Comparison of ENCODE assay signal across 8 mouse cellular contexts in genomic region chr11:69915667-69916627, GRCm38 (mm10). TPM values are rescaled to one million over a fixed set of nuclear protein-coding genes. Genes with fewer than 3 reads are reported as not detected.
DNase-seq lines count a peak whose midpoint lies in the region; ATAC-seq and TF ChIP-seq lines count a peak whose summit lies in the region.

No protein-coding gene starts in this region.

- H3K9ac ChIP-seq in midbrain, embryonic 12.5 days (replicated peaks): no peak overlapping the region
- H3K9ac ChIP-seq in midbrain, embryonic 16.5 days (ENCODE audit: low read depth, low read length): no peak overlapping the region
- no peak overlapping the region for H3K9ac ChIP-seq in intestine, embryonic 14.5 days (ENCODE audit: low read length)

- WGBS in midbrain, embryonic 12.5 days: 70% methylated on average over 5 of the region's 5 CpGs
- 77% methylated on average over 5 of the region's 5 CpGs for WGBS in midbrain, embryonic 16.5 days
- WGBS in intestine, embryonic 14.5 days: 64% methylated on average over 5 of the region's 5 CpGs
- WGBS in small intestine, adult 2 months: 42% methylated on average over 5 of the region's 5 CpGs

- no peaks in the 10 kb centered on the region for H3K27me3 ChIP-seq in midbrain, embryonic 12.5 days
- H3K27me3 ChIP-seq in midbrain, embryonic 16.5 days (ENCODE audit: control insufficient read depth, insufficient read depth, low read depth, low read length): no peaks in the 10 kb centered on the region
- no peaks in the 10 kb centered on the region for H3K27me3 ChIP-seq in intestine, embryonic 14.5 days (replicated peaks; ENCODE audit: control insufficient read depth, insufficient read depth, low read length)
- no peaks in the 10 kb centered on the region for H3K27me3 ChIP-seq in small intestine, adult 2 months (ENCODE audit: control insufficient read depth, insufficient read depth, low read length)

- H3K4me3 ChIP-seq in midbrain, embryonic 12.5 days: 0 out of 2 replicates have a peak overlapping the region, but pooled peaks have one; percentile 0
- H3K4me3 ChIP-seq in midbrain, embryonic 16.5 days (ENCODE audit: low read depth, low read length): no peak overlapping the region
- H3K4me3 ChIP-seq in intestine, embryonic 14.5 days (ENCODE audit: low read depth, low read length): no peak overlapping the region
- H3K4me3 ChIP-seq in small intestine, adult 2 months (ENCODE audit: low read depth, low read length): no peak overlapping the region

- peak; percentile 12; the same call in 1 of the 2 replicates for TF ChIP-seq CTCF in small intestine, adult 2 months (IDR thresholded peaks at IDR 0.05; ENCODE audit: extremely low read depth, insufficient read length, insufficient replicate concordance, low read depth, low read length)

- no peak for ATAC-seq in midbrain, embryonic 12.5 days (ENCODE audit: low FRiP score, low read depth)
- ATAC-seq in midbrain, embryonic 16.5 days: no peak
- no peak for ATAC-seq in intestine, embryonic 14.5 days (replicated peaks; ENCODE audit: low FRiP score, low TSS enrichment, low read depth)

- DNase-seq in cerebellum, adult 9-10 months: peak; percentile 39
- DNase-seq in cerebellum, adult 18-20 months: no peak
- no peak for DNase-seq in intestine, embryonic 14.5 days (ENCODE audit: low spot score)
- no peak for DNase-seq in right cerebral cortex, postnatal 4 days
- no peak for DNase-seq in thymus, postnatal 25 days

- H3K9me3 ChIP-seq in midbrain, embryonic 12.5 days: no peaks in the 10 kb centered on the region
- H3K9me3 ChIP-seq in midbrain, embryonic 16.5 days (replicated peaks; ENCODE audit: control insufficient read depth, low read length, poor library complexity, severe bottlenecking): no peaks in the 10 kb centered on the region
- H3K9me3 ChIP-seq in intestine, embryonic 14.5 days (ENCODE audit: control insufficient read depth, low read length): no peaks in the 10 kb centered on the region

- TF ChIP-seq POLR2A in small intestine, adult 2 months (IDR thresholded peaks at IDR 0.05; ENCODE audit: low read depth, low read length): no peak

- H3K4me2 ChIP-seq in midbrain, embryonic 12.5 days (replicated peaks): peak overlapping the region; percentile 99; the same call in 1 of the 2 replicates
- no peak overlapping the region for H3K4me2 ChIP-seq in midbrain, embryonic 16.5 days (ENCODE audit: low read length)
- peak overlapping the region; percentile 87; the same call in 1 of the 2 replicates for H3K4me2 ChIP-seq in intestine, embryonic 14.5 days (ENCODE audit: low read length)

- H3K4me1 ChIP-seq in midbrain, embryonic 12.5 days: peaks cover 45% of the 10 kb centered on the region
- peaks cover 41% of the 10 kb centered on the region for H3K4me1 ChIP-seq in midbrain, embryonic 16.5 days (ENCODE audit: control insufficient read depth, insufficient read depth, low read length)
- H3K4me1 ChIP-seq in intestine, embryonic 14.5 days (replicated peaks; ENCODE audit: control insufficient read depth, insufficient read depth, low read length): peaks cover 21% of the 10 kb centered on the region
- H3K4me1 ChIP-seq in small intestine, adult 2 months (ENCODE audit: control insufficient read depth, insufficient read depth, insufficient read length, low read length): peaks cover 14% of the 10 kb centered on the region

- H3K36me3 ChIP-seq in midbrain, embryonic 12.5 days: peaks cover 65% of the 10 kb centered on the region
- peaks cover 34% of the 10 kb centered on the region for H3K36me3 ChIP-seq in midbrain, embryonic 16.5 days (ENCODE audit: control insufficient read depth, insufficient read depth, low read length)
- peaks cover 74% of the 10 kb centered on the region for H3K36me3 ChIP-seq in intestine, embryonic 14.5 days (ENCODE audit: control insufficient read depth, insufficient read depth, low read length)
- peaks cover 50% of the 10 kb centered on the region for H3K36me3 ChIP-seq in small intestine, adult 2 months (ENCODE audit: control insufficient read depth, insufficient read depth, low read length)

- 0 out of 2 replicates have a peak overlapping the region, but pooled peaks have one; percentile 8 for H3K27ac ChIP-seq in midbrain, embryonic 12.5 days (replicated peaks)
- no peak overlapping the region for H3K27ac ChIP-seq in midbrain, embryonic 16.5 days (ENCODE audit: low read length)
- no peak overlapping the region for H3K27ac ChIP-seq in intestine, embryonic 14.5 days (ENCODE audit: low read depth)
- H3K27ac ChIP-seq in small intestine, adult 2 months (ENCODE audit: insufficient read depth, low read depth, low read length): no peak overlapping the region

RNA-seq across cellular contexts. Expression of gene Gps2, which starts 2.3 kb away (rescaled TPM):
- 93.1 and 97.6 TPM in 2 replicates for polyA plus RNA-seq in midbrain, embryonic 12.5 days (2016; fragmentation: Nextera tagmentation; extraction: Ambion mirVana)
- polyA plus RNA-seq in midbrain, embryonic 16.5 days (2015; fragmentation: Nextera tagmentation; extraction: Ambion mirVana): 70.3 TPM in 2 replicates
- polyA plus RNA-seq in intestine, embryonic 14.5 days (2014; fragmentation: Nextera tagmentation; extraction: Ambion mirVana): 71.2 and 72.3 TPM in 2 replicates
- polyA plus RNA-seq in small intestine, adult 2 months (2012; rRNA removed): 57.4 and 104 TPM in 2 replicates

RNA-seq across cellular contexts. Expression of gene Eif5a, which starts 5.8 kb away (rescaled TPM):
- polyA plus RNA-seq in midbrain, embryonic 12.5 days (2016; fragmentation: Nextera tagmentation; extraction: Ambion mirVana): 1,395 and 1,465 TPM in 2 replicates
- polyA plus RNA-seq in midbrain, embryonic 16.5 days (2015; fragmentation: Nextera tagmentation; extraction: Ambion mirVana): 1,061 and 1,062 TPM in 2 replicates
- 1,854 and 1,877 TPM in 2 replicates for polyA plus RNA-seq in intestine, embryonic 14.5 days (2014; fragmentation: Nextera tagmentation; extraction: Ambion mirVana)
- polyA plus RNA-seq in small intestine, adult 2 months (2012; rRNA removed): 136 and 230 TPM in 2 replicates

RNA-seq across cellular contexts. Expression of gene Neurl4, which starts 15.1 kb away (rescaled TPM):
- polyA plus RNA-seq in midbrain, embryonic 12.5 days (2016; fragmentation: Nextera tagmentation; extraction: Ambion mirVana): 17.4 and 19.3 TPM in 2 replicates
- 18.7 and 24.1 TPM in 2 replicates for polyA plus RNA-seq in midbrain, embryonic 16.5 days (2015; fragmentation: Nextera tagmentation; extraction: Ambion mirVana)
- polyA plus RNA-seq in intestine, embryonic 14.5 days (2014; fragmentation: Nextera tagmentation; extraction: Ambion mirVana): 13.3 and 14.5 TPM in 2 replicates
- polyA plus RNA-seq in small intestine, adult 2 months (2012; rRNA removed): 17.3 and 23.9 TPM in 2 replicates

RNA-seq across cellular contexts. Expression of gene 2810408A11Rik, which starts 15.2 kb away (rescaled TPM):
- 21.8 and 23.2 TPM in 2 replicates for polyA plus RNA-seq in midbrain, embryonic 12.5 days (2016; fragmentation: Nextera tagmentation; extraction: Ambion mirVana)
- 6.6 and 7.4 TPM in 2 replicates for polyA plus RNA-seq in midbrain, embryonic 16.5 days (2015; fragmentation: Nextera tagmentation; extraction: Ambion mirVana)
- polyA plus RNA-seq in intestine, embryonic 14.5 days (2014; fragmentation: Nextera tagmentation; extraction: Ambion mirVana): 8.8 and 10.7 TPM in 2 replicates
- polyA plus RNA-seq in small intestine, adult 2 months (2012; rRNA removed): 1.8 and 2.6 TPM in 2 replicates

RNA-seq across cellular contexts. Expression of gene Ybx2, which starts 19.6 kb away (rescaled TPM):
- polyA plus RNA-seq in midbrain, embryonic 12.5 days (2016; fragmentation: Nextera tagmentation; extraction: Ambion mirVana): 5.0 and 5.6 TPM in 2 replicates
- polyA plus RNA-seq in midbrain, embryonic 16.5 days (2015; fragmentation: Nextera tagmentation; extraction: Ambion mirVana): 5.1 and 7.2 TPM in 2 replicates
- 4.6 and 4.8 TPM in 2 replicates for polyA plus RNA-seq in intestine, embryonic 14.5 days (2014; fragmentation: Nextera tagmentation; extraction: Ambion mirVana)
- polyA plus RNA-seq in small intestine, adult 2 months (2012; rRNA removed): 10.6 and 11.4 TPM in 2 replicates
